36 mouse cellular contexts compared by ENCODE assay signal in the genomic region with DNA sequence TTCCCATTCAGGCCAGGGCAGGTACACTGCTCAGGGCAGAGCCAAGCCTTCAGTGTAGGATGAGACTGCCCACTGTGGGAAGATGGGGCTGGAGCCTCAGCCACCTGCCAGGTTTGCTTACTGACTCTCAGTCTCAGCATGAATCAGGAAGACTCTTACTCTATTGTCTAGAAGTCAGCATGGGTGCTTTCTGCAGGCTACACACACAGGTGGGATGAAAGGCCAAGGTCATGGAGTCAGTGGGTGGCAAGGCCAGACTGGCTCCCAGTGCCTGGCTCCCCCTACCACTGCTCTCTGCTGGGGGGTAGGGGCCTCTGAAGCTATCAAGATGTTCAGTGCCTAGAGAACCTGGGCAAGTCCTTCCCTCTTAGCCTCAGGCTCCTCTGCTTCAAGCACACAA. TPM values are rescaled to one million over a fixed set of nuclear protein-coding genes. Genes with fewer than 3 reads are reported as not detected.
"Had no signal": no experiment of that assay in that cellular context is flagged by ENCODE, and none has a peak within 500 bp of the region (broad histone marks: within the 10 kb centered on the region; RNA-seq: fewer than 3 reads in every experiment).

No protein-coding gene starts in this region.

- ATAC-seq: intestine, postnatal 0 days had no signal

- H3K4me1 ChIP-seq: liver, embryonic 13.5 days; liver, embryonic 15.5 days had no signal

- H3K9ac ChIP-seq: heart, embryonic 12.5 days; hindbrain, embryonic 13.5 days; hindbrain, embryonic 15.5 days; kidney, embryonic 15.5 days; limb, embryonic 12.5 days; liver, embryonic 13.5 days; liver, embryonic 15.5 days had no signal

- H3K9me3 ChIP-seq: heart, embryonic 10.5 days; heart, embryonic 12.5 days; hindbrain, embryonic 13.5 days; hindbrain, embryonic 15.5 days; kidney, embryonic 15.5 days; limb, embryonic 10.5 days; limb, embryonic 12.5 days; liver, embryonic 13.5 days; liver, embryonic 15.5 days had no signal

- H3K4me2 ChIP-seq: heart, embryonic 12.5 days; hindbrain, embryonic 13.5 days; hindbrain, embryonic 15.5 days; kidney, embryonic 15.5 days; limb, embryonic 12.5 days; liver, embryonic 11.5 days; liver, embryonic 13.5 days; liver, embryonic 15.5 days had no signal

- H3K4me3 ChIP-seq: gastrocnemius, adult 2 months; heart, embryonic 10.5 days; heart, embryonic 12.5 days; hindbrain, embryonic 13.5 days; hindbrain, embryonic 15.5 days; kidney, embryonic 15.5 days; left cerebral cortex, adult 2 months; limb, embryonic 10.5 days; limb, embryonic 12.5 days; liver, embryonic 13.5 days; liver, embryonic 15.5 days had no signal

- H3K36me3 ChIP-seq: heart, embryonic 10.5 days; heart, embryonic 12.5 days; hindbrain, embryonic 13.5 days; hindbrain, embryonic 15.5 days; kidney, embryonic 15.5 days; limb, embryonic 10.5 days; limb, embryonic 12.5 days; liver, embryonic 13.5 days; liver, embryonic 15.5 days had no signal

- DNase-seq: gastrocnemius, adult 2 months; gastrocnemius, postnatal 10 days; gastrocnemius, postnatal 25 days; heart, adult 18-20 months; heart, postnatal 10 days; heart, postnatal 36 days; kidney, adult 18-20 months; kidney, adult 9 months; kidney, postnatal 14 days; kidney, postnatal 36 days; layer of hippocampus, adult 9-11 months; liver; liver, embryonic 13.5 days had no signal

- H3K27ac ChIP-seq: gastrocnemius, adult 2 months; heart, embryonic 10.5 days; hindbrain, embryonic 13.5 days; hindbrain, embryonic 15.5 days; hindbrain, postnatal 0 days; kidney, embryonic 15.5 days; kidney, postnatal 0 days; left cerebral cortex, adult 2 months; limb, embryonic 10.5 days; limb, embryonic 12.5 days; liver, embryonic 13.5 days; liver, embryonic 15.5 days had no signal

- H3K27me3 ChIP-seq: hindbrain, embryonic 13.5 days; hindbrain, embryonic 15.5 days; kidney, embryonic 15.5 days; limb, embryonic 12.5 days; liver, embryonic 15.5 days had no signal

RNA-seq across cellular contexts. Expression of a gene that starts 55.9 kb away (rescaled TPM):
- total RNA-seq: gastrocnemius, adult 2 months; gastrocnemius, postnatal 10 days; gastrocnemius, postnatal 25 days; gastrocnemius, postnatal 4 days; granulocyte monocyte progenitor cell, adult 5-6 weeks; heart, adult 18-20 months; heart, adult 8-10 months; heart, postnatal 10 days; heart, postnatal 36 days; hematopoietic stem cell, adult 5-6 weeks; layer of hippocampus, adult 18-20 months; layer of hippocampus, adult 8-10 months; layer of hippocampus, postnatal 25 days; left cerebral cortex, adult 2 months; left cerebral cortex, postnatal 14 days; left cerebral cortex, postnatal 36 days had no signal
- polyA plus RNA-seq: hindbrain, embryonic 11.5 days; kidney, postnatal 0 days; limb, embryonic 10.5 days; liver, embryonic 15.5 days had no signal
